Mouse (Mus musculus) cerebellum, postnatal 10 days (tissue): ENCODE results near the gene Hnrnpul1.

Experiments used
- DNase-seq, 2 experiments: peaks; one replicate each; pipeline ENCODE4 v3.0.0; 2021; ENCODE audit warnings: mixed read lengths in 2 of 2

Hnrnpul1 gene

GRCm38 (mm10) chr7:25687811-25688401 lies 66.7 kb downstream of the Hnrnpul1 start:
- peak; percentile 62 to 66 for DNase-seq

GRCm38 (mm10) chr7:25686680-25687531 lies 67.7 kb downstream of the Hnrnpul1 start, which contains the start of gene Tgfb1:
Gene Tgfb1, plus strand, starts transcription at chr7:25687002.
- DNase-seq, result peak; percentile 61 to 69

- no peak for DNase-seq
These were observed 68.6 kb downstream of the Hnrnpul1 start for GRCm38 (mm10) chr7:25685926-25686470.

- DNase-seq, result no peak
These were observed 69.9 kb downstream of the Hnrnpul1 start for GRCm38 (mm10) chr7:25684659-25685058.

GRCm38 (mm10) chr7:25683474-25684180 lies 70.9 kb downstream of the Hnrnpul1 start:
- no peak for DNase-seq

- DNase-seq, result peak; percentile 54 to 55
These were observed 73.0 kb downstream of the Hnrnpul1 start for GRCm38 (mm10) chr7:25681341-25682231.

GRCm38 (mm10) chr7:25680514-25681258 lies 73.9 kb downstream of the Hnrnpul1 start, which contains the start of gene B9d2:
Gene B9d2, plus strand, starts transcription at chr7:25680780.
- DNase-seq, result peak; percentile 98

- peak in 1 of 2 experiments; percentile 45 for DNase-seq
These were observed 74.6 kb downstream of the Hnrnpul1 start for GRCm38 (mm10) chr7:25679971-25680370.

GRCm38 (mm10) chr7:25677013-25677412 lies 77.5 kb downstream of the Hnrnpul1 start:
- DNase-seq, result no peak

- peak; percentile 100 for DNase-seq
These were observed 78.3 kb downstream of the Hnrnpul1 start for GRCm38 (mm10) chr7:25676085-25676781.

GRCm38 (mm10) chr7:25675405-25675804 lies 79.2 kb downstream of the Hnrnpul1 start:
- peak; percentile 35 to 51 for DNase-seq

GRCm38 (mm10) chr7:25674719-25675300 lies 79.7 kb downstream of the Hnrnpul1 start, which contains the start of gene Tmem91:
Gene Tmem91, minus strand, starts transcription at chr7:25675166.
- peak; percentile 62 to 70 for DNase-seq

GRCm38 (mm10) chr7:25674297-25674696 lies 80.3 kb downstream of the Hnrnpul1 start:
- DNase-seq, result no peak

GRCm38 (mm10) chr7:25672442-25672841 lies 82.1 kb downstream of the Hnrnpul1 start:
- no peak for DNase-seq

GRCm38 (mm10) chr7:25671686-25672085 lies 82.9 kb downstream of the Hnrnpul1 start:
- no peak for DNase-seq
